Mouse (Mus musculus) left cerebral cortex, adult 9 months (tissue): ENCODE results near the gene Pde6g.

Experiments used
- DNase-seq, 2 experiments: peaks; one replicate each; pipeline ENCODE4 v3.0.0; 2022; ENCODE audit warnings: low spot score in 2 of 2

Pde6g gene

GRCm38 (mm10) chr11:120467051-120467735, 13.9 kb upstream of the Pde6g start, which contains the start of gene Arl16:
TSS of gene Arl16 (minus strand) at chr11:120467607.
- peak; percentile 92 to 95 for DNase-seq

- no peak for DNase-seq
These were observed 12.2 kb upstream of the Pde6g start for GRCm38 (mm10) chr11:120465521-120465920.

GRCm38 (mm10) chr11:120464365-120464764, 11.1 kb upstream of the Pde6g start:
- no peak for DNase-seq

- DNase-seq = no peak
These were observed 10.2 kb upstream of the Pde6g start for GRCm38 (mm10) chr11:120463536-120463935.

- no peak for DNase-seq
These were observed 5.7 kb upstream of the Pde6g start for GRCm38 (mm10) chr11:120458847-120459597.

GRCm38 (mm10) chr11:120457772-120458751, 4.8 kb upstream of the Pde6g start, which contains the start of the genes Oxld1 and Ccdc137:
TSS of gene Oxld1 (minus strand) at chr11:120458068.
TSS of gene Ccdc137 (plus strand) at chr11:120458115.
- peak in 1 of 2 experiments; percentile 73 for DNase-seq

- DNase-seq = no peak
These were observed 4.1 kb upstream of the Pde6g start for GRCm38 (mm10) chr11:120457370-120457769.

- DNase-seq = no peak
These were observed 2.1 kb upstream of the Pde6g start for GRCm38 (mm10) chr11:120455413-120455812.

- no peak for DNase-seq
These were observed 1.7 kb upstream of the Pde6g start for GRCm38 (mm10) chr11:120454965-120455364.

GRCm38 (mm10) chr11:120452246-120452645, 1.1 kb downstream of the Pde6g start:
- DNase-seq = no peak

- DNase-seq = no peak
These were observed 6.1 kb downstream of the Pde6g start for GRCm38 (mm10) chr11:120447179-120447578.

GRCm38 (mm10) chr11:120445475-120445874, 7.8 kb downstream of the Pde6g start:
- DNase-seq = no peak

- DNase-seq = no peak
These were observed 9.2 kb downstream of the Pde6g start for GRCm38 (mm10) chr11:120444106-120444505.

GRCm38 (mm10) chr11:120442765-120443280, 10.5 kb downstream of the Pde6g start:
- no peak for DNase-seq

- DNase-seq = no peak
These were observed 11.0 kb downstream of the Pde6g start, which contains the start of gene Tspan10 for GRCm38 (mm10) chr11:120442344-120442743. TSS of gene Tspan10 (plus strand) at chr11:120442644.

- no peak for DNase-seq
These were observed 15.4 kb downstream of the Pde6g start for GRCm38 (mm10) chr11:120437857-120438385.

- DNase-seq = peak; percentile 45 to 80
These were observed 16.0 kb downstream of the Pde6g start, which contains the start of gene Nploc4 for GRCm38 (mm10) chr11:120437152-120437856. TSS of gene Nploc4 (minus strand) at chr11:120437708.

- DNase-seq = no peak
These were observed 26.6 kb downstream of the Pde6g start for GRCm38 (mm10) chr11:120426727-120427126.

- peak in 1 of 2 experiments; percentile 59 for DNase-seq
These were observed 29.6 kb downstream of the Pde6g start for GRCm38 (mm10) chr11:120423569-120424295.
